Mouse (Mus musculus) heart, embryonic 13.5 days (tissue): ENCODE data around the gene Sptbn4. TPM values are rescaled to one million over a fixed set of nuclear protein-coding genes. Genes with fewer than 3 reads are reported as not detected.
A peak's percentile ranks its signal among the peaks of the same experiment; 100 is the strongest.

Experiments used
- ATAC-seq: fragments of 200-750 bp; cut with Nextera tagmentation; 2 replicates; pipeline ENCODE4 v1.8.0; 2017; ENCODE audit warnings: moderate TSS enrichment; ENCODE audit not compliant: insufficient number of reproducible peaks, low FRiP score, low TSS enrichment; ENCODE audit errors: extremely low read depth
- H3K27ac ChIP-seq: fragments of 300-500 bp; sonication (generic); replicated peaks from 2 replicates; pipeline ENCODE4 v1.5.1; 2015; ENCODE audit warnings: moderate library complexity, mild to moderate bottlenecking, inconsistent platforms
- H3K27me3 ChIP-seq: fragments of 300-500 bp; sonication (generic); replicated peaks from 2 replicates; pipeline ENCODE4 v1.6.1; 2015; ENCODE audit warnings: mild to moderate bottlenecking, inconsistent platforms
- H3K36me3 ChIP-seq: fragments of 300-500 bp; sonication (generic); 2 replicates; pipeline ENCODE4 v1.6.1; 2015; ENCODE audit warnings: mild to moderate bottlenecking, inconsistent platforms
- H3K4me1 ChIP-seq: fragments of 300-500 bp; sonication (generic); 2 replicates; pipeline ENCODE4 v1.6.1; 2015; ENCODE audit warnings: inconsistent platforms
- H3K4me2 ChIP-seq: fragments of 300-500 bp; sonication (generic); 2 replicates; pipeline ENCODE4 v1.6.1; 2015; ENCODE audit warnings: inconsistent platforms, mild to moderate bottlenecking, moderate library complexity
- H3K4me3 ChIP-seq: fragments of 300-500 bp; sonication (generic); 2 replicates; pipeline ENCODE4 v1.5.1; 2015; ENCODE audit warnings: moderate library complexity, mild to moderate bottlenecking, inconsistent platforms
- H3K9ac ChIP-seq: fragments of 300-500 bp; sonication (generic); 2 replicates; pipeline ENCODE4 v1.6.1; 2015; ENCODE audit warnings: inconsistent platforms, mild to moderate bottlenecking, moderate library complexity
- H3K9me3 ChIP-seq: fragments of 300-500 bp; sonication (generic); 2 replicates; pipeline ENCODE4 v1.6.1; 2016; ENCODE audit warnings: inconsistent platforms
- WGBS: fragments of 180-500 bp; shearing (Covaris S2); methylation state at CpG from one replicate; pipeline ENCODE4 v1.1.7; 2015; ENCODE audit warnings: mixed read lengths; 5-methylcytosine and 5-hydroxymethylcytosine counted together
- polyA plus RNA-seq: library from polyadenylated mRNA; unstranded; fragments of >200 nt; fragmentation: Nextera tagmentation; extraction: Ambion mirVana; gene quantifications from 2 replicates; pipeline ENCODE4 v1.2.1, GENCODE M21; 2015

The Sptbn4 gene
- polyA plus RNA-seq, 1 experiment from 2014 or later: 0.13 TPM

DNA sequence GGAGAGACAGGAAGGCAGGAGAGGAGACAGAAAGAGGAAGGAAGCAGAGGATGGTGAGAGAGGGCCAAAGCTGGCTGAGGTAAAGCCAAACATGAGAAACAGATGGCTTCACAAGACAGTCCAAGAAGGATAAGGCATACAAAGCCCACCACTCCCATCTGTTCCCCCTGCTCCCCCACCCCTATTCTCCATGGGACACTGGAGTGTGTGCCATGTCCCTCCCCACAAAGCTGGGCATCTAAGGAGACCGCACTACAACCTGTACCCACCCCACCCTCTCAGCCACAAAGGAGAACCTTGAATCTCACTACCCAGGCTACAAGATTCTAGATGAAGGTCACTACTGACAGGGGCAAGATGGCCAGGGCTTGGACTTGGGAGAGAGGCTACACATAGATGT, 20.1 kb downstream of the Sptbn4 start:
- ATAC-seq: no peak
- H3K4me3 ChIP-seq: no peak overlapping the region
- H3K9ac ChIP-seq: no peak overlapping the region
- H3K27me3 ChIP-seq: no peaks in the 10 kb centered on the region
- no peak overlapping the region for H3K4me2 ChIP-seq
- H3K9me3 ChIP-seq: peaks cover 11% of the 10 kb centered on the region
- H3K27ac ChIP-seq: no peak overlapping the region
- no peaks in the 10 kb centered on the region for H3K36me3 ChIP-seq
- H3K4me1 ChIP-seq: no peaks in the 10 kb centered on the region
- WGBS: 86% methylated on average over 1 of the region's 1 CpGs

DNA sequence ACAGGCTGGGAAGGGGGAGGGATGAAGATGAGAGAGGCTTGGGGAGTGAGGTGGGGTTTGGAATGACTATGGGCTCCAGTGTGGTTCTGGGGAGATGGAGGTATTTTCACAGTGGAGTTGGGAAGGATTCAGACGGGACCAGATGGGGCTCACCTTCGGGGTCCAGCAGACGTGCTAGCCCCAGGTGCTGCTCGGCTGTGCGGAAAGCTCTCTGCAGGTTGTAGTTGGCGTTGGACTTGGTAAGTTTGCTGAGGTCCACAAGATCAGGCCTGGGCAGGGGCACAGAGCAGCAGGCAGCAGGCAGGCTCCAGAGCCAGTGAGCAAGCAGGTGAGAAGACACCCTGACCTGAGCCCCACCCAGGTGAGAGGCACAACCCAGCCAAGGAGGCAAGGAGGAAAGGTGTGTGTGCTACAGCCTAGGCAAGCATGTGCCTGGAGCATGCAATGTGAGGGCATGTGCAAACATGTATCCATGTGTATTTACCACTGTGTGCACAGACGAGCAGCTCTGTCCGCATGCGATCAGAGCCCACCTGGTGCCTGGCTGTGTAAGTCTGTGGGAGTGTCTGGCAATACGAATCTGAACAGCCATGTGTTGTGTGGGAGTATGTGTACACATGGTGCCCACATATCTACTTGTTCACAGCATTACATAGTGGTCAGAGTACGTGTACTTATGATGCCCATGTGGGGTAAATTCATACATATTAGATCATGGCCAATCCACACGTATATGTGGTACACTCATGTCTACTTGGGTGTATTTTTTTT, 23.7 kb downstream of the Sptbn4 start:
- Histone ChIP-seq H3K4me3 (no peak overlapping the region), H3K27ac (no peak overlapping the region), H3K27me3 (no peaks in the 10 kb centered on the region), H3K4me2 (no peak overlapping the region), H3K4me1 (no peaks in the 10 kb centered on the region), H3K9ac (no peak overlapping the region), H3K36me3 (no peaks in the 10 kb centered on the region), H3K9me3 (peaks cover 3% of the 10 kb centered on the region; the same call in 1 of the 2 replicates)
- ATAC-seq: no peak
- 74% methylated on average over 12 of the region's 12 CpGs for WGBS

DNA sequence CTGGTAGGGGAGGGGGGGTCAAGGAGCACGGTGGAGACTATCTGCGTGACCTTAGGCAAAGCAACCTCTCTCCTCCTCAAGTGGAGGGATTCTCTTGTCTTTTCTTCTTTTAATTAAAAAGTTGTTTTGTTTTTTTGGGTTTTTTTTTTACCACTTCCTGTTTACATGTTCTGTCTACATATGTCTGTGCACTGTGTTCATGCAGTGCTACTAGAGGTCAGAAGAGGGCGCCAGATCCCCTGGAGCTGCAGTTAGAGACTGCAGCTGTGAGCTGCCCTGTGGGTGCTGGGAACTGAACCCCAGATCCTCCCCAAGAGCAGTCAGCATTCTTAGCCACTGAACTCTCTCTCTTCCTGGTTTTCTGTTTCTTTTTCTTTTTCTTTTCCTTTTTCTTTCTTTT, 28.4 kb downstream of the Sptbn4 start:
- no peak for ATAC-seq
- Histone ChIP-seq H3K9ac (no peak overlapping the region), H3K4me3 (no peak overlapping the region), H3K27me3 (peaks cover 13% of the 10 kb centered on the region; the same call in 1 of the 2 replicates), H3K4me2 (no peak overlapping the region), H3K36me3 (no peaks in the 10 kb centered on the region), H3K9me3 (no peaks in the 10 kb centered on the region), H3K27ac (no peak overlapping the region), H3K4me1 (no peaks in the 10 kb centered on the region)
- 60% methylated on average over 3 of the region's 3 CpGs for WGBS

DNA sequence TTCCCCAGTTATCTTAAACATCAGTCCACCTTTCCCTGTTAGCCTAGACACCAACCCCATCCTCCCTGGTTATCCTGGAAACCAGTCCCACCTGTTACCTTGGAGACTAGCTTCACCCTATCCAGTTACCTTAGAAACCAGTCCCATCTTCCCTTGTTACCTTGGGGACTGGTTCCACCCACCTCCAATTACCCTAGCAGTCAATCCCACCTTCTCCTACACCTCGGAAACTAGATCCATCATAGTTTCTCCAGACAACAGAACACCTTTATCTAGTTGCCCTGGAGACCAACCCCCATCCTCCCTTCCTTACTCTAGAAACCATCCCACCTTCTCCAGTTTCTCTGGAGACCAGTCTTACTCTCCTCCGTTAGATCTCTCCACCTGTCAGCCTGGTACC, 30.3 kb downstream of the Sptbn4 start:
- no peak for ATAC-seq
- no peak overlapping the region for H3K4me3 ChIP-seq
- H3K27me3 ChIP-seq: peaks cover 24% of the 10 kb centered on the region; the same call in 1 of the 2 replicates
- H3K9me3 ChIP-seq: no peaks in the 10 kb centered on the region
- no peak overlapping the region for H3K9ac ChIP-seq
- no peaks in the 10 kb centered on the region for H3K36me3 ChIP-seq
- no peak overlapping the region for H3K4me2 ChIP-seq
- H3K27ac ChIP-seq: no peak overlapping the region
- H3K4me1 ChIP-seq: no peaks in the 10 kb centered on the region
- WGBS: 59% methylated on average over 2 of the region's 2 CpGs

- Histone ChIP-seq H3K9ac (peak overlapping the region; percentile 44; the same call in 1 of the 2 replicates), H3K9me3 (peaks cover 4% of the 10 kb centered on the region; the same call in 1 of the 2 replicates), H3K4me2 (peak overlapping the region; percentile 81), H3K27me3 (peaks cover 90% of the 10 kb centered on the region), H3K27ac (no peak overlapping the region), H3K4me1 (peaks cover 16% of the 10 kb centered on the region), H3K4me3 (peak overlapping the region; percentile 55), H3K36me3 (no peaks in the 10 kb centered on the region)
- ATAC-seq: 0 out of 2 replicates have a peak, but pooled peaks have one; percentile 20
- WGBS: under 1% methylated on average over 94 of the region's 96 CpGs
These were observed 38.9 kb downstream of the Sptbn4 start for GRCm38 (mm10) chr7:27408379-27409176.

- 45% methylated on average over 8 of the region's 8 CpGs for WGBS
- ATAC-seq: no peak
- H3K4me1 ChIP-seq: peaks cover 16% of the 10 kb centered on the region
- H3K4me3 ChIP-seq: peak overlapping the region; percentile 55
- peaks cover 9% of the 10 kb centered on the region for H3K9me3 ChIP-seq
- H3K36me3 ChIP-seq: no peaks in the 10 kb centered on the region
- H3K4me2 ChIP-seq: peak overlapping the region; percentile 81
- H3K27ac ChIP-seq: no peak overlapping the region
- no peak overlapping the region for H3K9ac ChIP-seq
- H3K27me3 ChIP-seq: peaks cover 92% of the 10 kb centered on the region
These were observed 39.7 kb downstream of the Sptbn4 start for GRCm38 (mm10) chr7:27407816-27408215.

- ATAC-seq: no peak
- Histone ChIP-seq H3K27ac (no peak overlapping the region), H3K9ac (no peak overlapping the region), H3K9me3 (peaks cover 9% of the 10 kb centered on the region), H3K36me3 (no peaks in the 10 kb centered on the region), H3K4me1 (peaks cover 16% of the 10 kb centered on the region), H3K4me3 (no peak overlapping the region), H3K27me3 (peaks cover 99% of the 10 kb centered on the region), H3K4me2 (no peak overlapping the region)
- WGBS: 77% methylated on average over 7 of the region's 7 CpGs
These were observed 41.0 kb downstream of the Sptbn4 start for GRCm38 (mm10) chr7:27406481-27406880.

DNA sequence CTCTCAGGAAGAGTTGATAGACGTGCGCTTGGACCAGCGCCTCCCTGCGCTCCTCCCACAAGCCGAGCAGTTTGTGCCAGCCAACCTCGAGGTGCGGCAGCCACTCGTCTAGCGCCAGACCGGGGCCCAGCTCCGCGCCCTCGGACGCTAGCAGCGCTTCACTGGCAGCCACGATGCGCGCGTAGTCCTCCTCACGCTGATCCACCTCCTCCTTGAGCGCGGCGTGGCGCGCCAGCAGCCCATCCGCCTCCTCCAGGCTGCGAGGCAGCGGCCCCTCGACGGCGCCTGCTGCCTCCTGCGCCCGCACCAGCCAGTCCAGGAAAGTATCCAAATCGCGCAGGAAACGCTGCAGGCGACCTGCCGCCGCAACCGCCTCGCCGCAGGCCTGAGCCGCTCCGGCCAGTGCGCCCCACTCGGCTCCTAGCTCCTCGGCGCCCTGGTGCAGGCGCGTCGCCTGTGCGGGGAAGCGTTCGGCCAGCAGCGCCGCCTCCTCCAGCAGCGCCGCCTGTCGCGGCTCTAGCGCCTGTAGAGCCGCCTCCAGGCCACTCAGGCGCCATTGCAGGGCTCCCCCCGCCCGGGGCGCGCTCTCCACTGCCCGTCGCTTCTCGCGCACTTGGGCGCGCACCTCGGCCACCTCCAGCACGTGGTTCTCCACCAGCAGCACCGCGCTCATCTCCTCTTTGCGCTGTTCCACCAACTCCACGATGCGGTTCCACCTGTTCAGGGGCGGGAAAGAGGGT, 43.1 kb downstream of the Sptbn4 start:
- H3K36me3 ChIP-seq: no peaks in the 10 kb centered on the region
- H3K27me3 ChIP-seq: peaks cover 97% of the 10 kb centered on the region
- H3K4me1 ChIP-seq: peaks cover 16% of the 10 kb centered on the region
- 4% methylated on average over 81 of the region's 81 CpGs for WGBS
- no peak overlapping the region for H3K9ac ChIP-seq
- no peak for ATAC-seq
- peaks cover 9% of the 10 kb centered on the region for H3K9me3 ChIP-seq
- no peak overlapping the region for H3K27ac ChIP-seq
- H3K4me3 ChIP-seq: peak overlapping the region; percentile 29
- H3K4me2 ChIP-seq: peak overlapping the region; percentile 47

GRCm38 (mm10) chr7:27402675-27403074, 44.8 kb downstream of the Sptbn4 start:
- no peak for ATAC-seq

DNA sequence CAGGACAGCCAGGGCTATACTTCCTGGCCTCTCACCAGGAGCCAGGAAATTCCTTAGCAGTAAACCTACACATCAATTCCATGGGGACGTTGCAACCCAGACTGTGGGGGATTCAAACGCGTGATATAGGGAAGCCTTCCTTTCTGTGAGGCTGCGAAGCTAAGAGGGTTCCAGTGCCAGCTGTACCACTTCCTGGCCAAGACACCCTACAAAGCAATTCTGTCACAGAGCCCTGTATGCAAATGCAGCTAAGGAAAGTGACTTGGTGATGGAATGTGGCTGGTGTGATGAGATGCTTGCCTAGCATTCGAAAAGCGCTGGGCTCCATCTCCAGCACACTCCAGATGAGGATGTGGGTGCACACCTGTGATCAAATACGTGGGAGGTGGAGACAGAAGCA, 46.9 kb downstream of the Sptbn4 start:
- no peaks in the 10 kb centered on the region for H3K36me3 ChIP-seq
- ATAC-seq: no peak
- no peak overlapping the region for H3K27ac ChIP-seq
- H3K4me1 ChIP-seq: peaks cover 10% of the 10 kb centered on the region
- peaks cover 6% of the 10 kb centered on the region for H3K9me3 ChIP-seq
- H3K27me3 ChIP-seq: peaks cover 97% of the 10 kb centered on the region
- no peak overlapping the region for H3K4me2 ChIP-seq
- H3K9ac ChIP-seq: no peak overlapping the region
- no peak overlapping the region for H3K4me3 ChIP-seq
- whole genome bisulfite sequencing: 67% methylated on average over 7 of the region's 7 CpGs

More at GRCm38 (mm10) chr7:27402675-27403074, 44.8 kb downstream of the Sptbn4 start:
- WGBS: 10% methylated on average over 16 of the region's 16 CpGs
- Histone ChIP-seq H3K27me3 (peaks cover 97% of the 10 kb centered on the region), H3K4me2 (no peak overlapping the region), H3K27ac (no peak overlapping the region), H3K9me3 (peaks cover 9% of the 10 kb centered on the region), H3K4me3 (no peak overlapping the region), H3K9ac (no peak overlapping the region), H3K36me3 (no peaks in the 10 kb centered on the region), H3K4me1 (peaks cover 4% of the 10 kb centered on the region; the same call in 1 of the 2 replicates)
